Mouse (Mus musculus) kidney, embryonic 15.5 days (tissue): ENCODE measurements around the gene Espn. TPM values are rescaled to one million over a fixed set of nuclear protein-coding genes. Genes with fewer than 3 reads are reported as not detected.

Source experiments
- ATAC-seq: fragments of 200-750 bp; cut with Nextera tagmentation; replicated peaks from 2 replicates; pipeline ENCODE4 v1.8.0; 2017; ENCODE audit warnings: moderate TSS enrichment; ENCODE audit not compliant: low FRiP score
- H3K27ac ChIP-seq: fragments of 300-500 bp; sonication (generic); 2 replicates; pipeline ENCODE4 v1.5.1; 2015; ENCODE audit warnings: mild to moderate bottlenecking, inconsistent platforms
- H3K27me3 ChIP-seq: fragments of 300-500 bp; sonication (generic); 2 replicates; pipeline ENCODE4 v1.6.1; 2015; ENCODE audit warnings: inconsistent platforms
- H3K36me3 ChIP-seq: fragments of 300-500 bp; sonication (generic); 2 replicates; pipeline ENCODE4 v1.6.1; 2015; ENCODE audit warnings: inconsistent platforms
- H3K4me1 ChIP-seq: fragments of 300-500 bp; sonication (generic); 2 replicates; pipeline ENCODE4 v1.6.1; 2015; ENCODE audit warnings: inconsistent platforms
- H3K4me2 ChIP-seq: fragments of 300-500 bp; sonication (generic); 2 replicates; pipeline ENCODE4 v1.6.1; 2015; ENCODE audit warnings: moderate library complexity, mild to moderate bottlenecking, inconsistent platforms
- H3K4me3 ChIP-seq: fragments of 300-500 bp; sonication (generic); replicated peaks from 2 replicates; pipeline ENCODE4 v1.5.1; 2015; ENCODE audit warnings: mild to moderate bottlenecking, inconsistent platforms
- H3K9ac ChIP-seq: fragments of 300-500 bp; sonication (generic); 2 replicates; pipeline ENCODE4 v1.6.1; 2015; ENCODE audit warnings: mild to moderate bottlenecking, inconsistent platforms
- H3K9me3 ChIP-seq: fragments of 300-500 bp; sonication (generic); replicated peaks from 2 replicates; pipeline ENCODE4 v1.6.1; 2016; ENCODE audit warnings: inconsistent platforms
- WGBS: fragments of 180-500 bp; shearing (Covaris S2); methylation state at CpG from one replicate; pipeline ENCODE4 v1.1.7; 2015; ENCODE audit warnings: mixed read lengths; 5-methylcytosine and 5-hydroxymethylcytosine counted together
- polyA plus RNA-seq: library from polyadenylated mRNA; unstranded; fragments of >200 nt; fragmentation: Nextera tagmentation; extraction: Ambion mirVana; gene quantifications from 2 replicates; pipeline ENCODE4 v1.2.1, GENCODE M21; 2015

Gene Espn
- polyA plus RNA-seq, 1 experiment from 2014 or later, result 25.5 TPM

- WGBS, result 74% methylated on average over 11 of the region's 11 CpGs
- Histone ChIP-seq H3K9me3 (no peaks in the 10 kb centered on the region), H3K4me3 (no peak overlapping the region), H3K4me2 (no peak overlapping the region), H3K9ac (no peak overlapping the region), H3K27me3 (no peaks in the 10 kb centered on the region), H3K36me3 (0 out of 2 replicates have a peak, but pooled peaks cover 2% of the 10 kb centered on the region), H3K4me1 (peaks cover 25% of the 10 kb centered on the region), H3K27ac (no peak overlapping the region)
- ATAC-seq, result no peak
Observed at GRCm38 (mm10) chr4:152070494-152071396, 81.4 kb downstream of the Espn start.

Other genes with a start within 250 kb of the Espn start
- gene Dnajc11, start 218.7 kb downstream of the Espn start, polyA plus RNA-seq, result 77.6 and 78.3 TPM in 2 replicates
- gene Thap3, start 163.4 kb downstream of the Espn start, polyA plus RNA-seq, result 39.2 and 44.8 TPM in 2 replicates
- gene Phf13, start 156.1 kb downstream of the Espn start, polyA plus RNA-seq, result 31.2 and 32.1 TPM in 2 replicates
- gene Klhl21, start 143.6 kb downstream of the Espn start, polyA plus RNA-seq, result 11.7 and 12.5 TPM in 2 replicates
- 17.7 and 23.8 TPM in 2 replicates for gene Zbtb48, start 124.7 kb downstream of the Espn start, polyA plus RNA-seq
- gene Tas1r1, start 113.8 kb downstream of the Espn start, polyA plus RNA-seq, result 0.45 and 0.86 TPM in 2 replicates
- gene Nol9, start 113.0 kb downstream of the Espn start, polyA plus RNA-seq, result 33.5 and 36.8 TPM in 2 replicates
- gene Plekhg5, start 79.9 kb downstream of the Espn start, polyA plus RNA-seq, result 19.8 and 20.9 TPM in 2 replicates
- gene Tnfrsf25, start 36.4 kb downstream of the Espn start, polyA plus RNA-seq, result 1.5 and 2.4 TPM in 2 replicates
- 0.08 and 0.17 TPM in 2 replicates for gene Hes2, start 6.5 kb upstream of the Espn start, polyA plus RNA-seq
- 65.6 and 71.7 TPM in 2 replicates for gene Acot7, start 25.8 kb upstream of the Espn start, polyA plus RNA-seq
- 6.2 and 7.8 TPM in 2 replicates for gene Gpr153, start 121.9 kb upstream of the Espn start, polyA plus RNA-seq
- not detected in 2 replicates for gene Hes3, start 139.3 kb upstream of the Espn start, polyA plus RNA-seq
- gene Icmt, start 144.9 kb upstream of the Espn start, polyA plus RNA-seq, result 22.3 and 28.7 TPM in 2 replicates
- gene Rnf207, start 166.6 kb upstream of the Espn start, polyA plus RNA-seq, result 1.5 and 2.1 TPM in 2 replicates
- 387 and 455 TPM in 2 replicates for gene Rpl22, start 173.4 kb upstream of the Espn start, polyA plus RNA-seq
- 0.13 and 0.32 TPM in 2 replicates for gene Chd5, start 186.3 kb upstream of the Espn start, polyA plus RNA-seq